Mouse (Mus musculus) CH12.LX (cell line): Measurements from ENCODE around the gene Stard10. TPM values are rescaled to one million over a fixed set of nuclear protein-coding genes. Genes with fewer than 3 reads are reported as not detected.

ENCODE experiments used
- DNase-seq: peaks from one replicate; pipeline ENCODE4 v3.0.0-alpha.2; 2013; ENCODE audit errors: extremely low read depth
- H3K27ac ChIP-seq: 2 replicates; pipeline ENCODE4 v1.5.1; 2012; ENCODE audit warnings: low read depth, mild to moderate bottlenecking, control low read depth, moderate library complexity; ENCODE audit not compliant: insufficient read depth
- H3K27me3 ChIP-seq: replicated peaks from 2 replicates; pipeline ENCODE3; 2012; ENCODE audit warnings: inconsistent platforms
- H3K36me3 ChIP-seq, 2 experiments: replicated peaks in 1 of 2; 2 replicates each; pipeline versions ENCODE3 to v1.6.1; 2012; ENCODE audit warnings: inconsistent platforms in 1 of 2, low read length in 1 of 2, mild to moderate bottlenecking in 1 of 2, mixed read lengths in 1 of 2, moderate library complexity in 1 of 2; ENCODE audit not compliant: control insufficient read depth in 1 of 2, insufficient read depth in 1 of 2
- H3K4me1 ChIP-seq, 2 experiments: 2 replicates each; pipeline ENCODE4 v1.6.1; 2012; ENCODE audit warnings: inconsistent platforms in 1 of 2, moderate library complexity in 1 of 2; ENCODE audit not compliant: insufficient read depth in 2 of 2, control insufficient read depth in 1 of 2
- H3K4me2 ChIP-seq: 2 replicates; pipeline ENCODE4 v1.6.1; 2012; ENCODE audit warnings: low read depth, mild to moderate bottlenecking, control low read depth; ENCODE audit not compliant: poor library complexity, insufficient read depth, severe bottlenecking
- H3K4me3 ChIP-seq, 3 experiments: fragments of 150-350 bp in 1 of 3; sonication (generic) in 1 of 3; replicated peaks in 1 of 3; 2 replicates each; pipeline versions ENCODE3 to v1.5.1; 2011 to 2012; ENCODE audit warnings: low read depth in 2 of 3, low read length in 2 of 3, mild to moderate bottlenecking in 2 of 3, moderate library complexity in 2 of 3, control low read depth in 1 of 3, improper control_type of control experiment in 1 of 3, inconsistent platforms in 1 of 3, mixed read lengths in 1 of 3; ENCODE audit not compliant: poor library complexity in 1 of 3
- H3K79me2 ChIP-seq: replicated peaks from 2 replicates; pipeline ENCODE4 v1.6.1; 2012; ENCODE audit warnings: mild to moderate bottlenecking, moderate library complexity; ENCODE audit not compliant: control insufficient read depth, poor library complexity, insufficient read depth, severe bottlenecking; ENCODE audit errors: extremely low read depth
- H3K9ac ChIP-seq: 2 replicates; pipeline ENCODE4 v1.6.1; 2012; ENCODE audit warnings: low read depth, mild to moderate bottlenecking, control low read depth, moderate library complexity; ENCODE audit not compliant: insufficient read depth
- H3K9me3 ChIP-seq: replicated peaks from 2 replicates; pipeline ENCODE3; 2012; ENCODE audit warnings: low read length, inconsistent platforms, mixed read lengths
- CHD1 ChIP-seq: IDR thresholded peaks from 2 replicates; pipeline ENCODE4 v1.6.1; 2012; ENCODE audit warnings: low read depth, low read length, improper control_type of control experiment, inconsistent platforms
- CHD2 ChIP-seq: IDR thresholded peaks from 2 replicates; pipeline ENCODE4 v1.6.1; 2011; ENCODE audit warnings: low read length, improper control_type of control experiment
- ELF1 ChIP-seq: IDR thresholded peaks from 2 replicates; pipeline ENCODE4 v1.6.1; 2014; ENCODE audit warnings: low read depth, mild to moderate bottlenecking, inconsistent platforms, low read length, improper control_type of control experiment
- EP300 ChIP-seq: IDR thresholded peaks from 2 replicates; pipeline ENCODE4 v1.6.1; 2011; ENCODE audit warnings: low read length, improper control_type of control experiment
- MAX ChIP-seq: IDR thresholded peaks from 2 replicates; pipeline ENCODE4 v1.6.1; 2011; ENCODE audit warnings: low read length, improper control_type of control experiment
- MXI1 ChIP-seq: IDR thresholded peaks from 2 replicates; pipeline ENCODE4 v1.6.1; 2011; ENCODE audit warnings: mild to moderate bottlenecking, low read depth, low read length, improper control_type of control experiment
- PAX5 ChIP-seq: IDR thresholded peaks from 2 replicates; pipeline ENCODE4 v1.6.1; 2012; ENCODE audit warnings: low read length, inconsistent platforms, mixed read lengths
- RAD21 ChIP-seq: IDR thresholded peaks from 2 replicates; pipeline ENCODE4 v1.6.1; 2011; ENCODE audit warnings: low read depth, mild to moderate bottlenecking, low read length, improper control_type of control experiment, moderate library complexity
- ZC3H11A ChIP-seq: IDR thresholded peaks from 2 replicates; pipeline ENCODE4 v1.6.1; 2012; ENCODE audit warnings: low read depth, mild to moderate bottlenecking, inconsistent platforms, low read length, improper control_type of control experiment
- ZMIZ1 ChIP-seq: IDR thresholded peaks from 2 replicates; pipeline ENCODE4 v1.6.1; 2012; ENCODE audit warnings: low read depth, mild to moderate bottlenecking, inconsistent platforms, low read length, improper control_type of control experiment
- dilution Hi-C: fragments of 300-500 bp; cut with MboI; formaldehyde crosslinking; loops from 2 replicates; pipeline ENCODE4 v1.14.3; 2020; ENCODE audit warnings: low sequenced_read_pairs; ENCODE audit not compliant: extremely low pct_unique_long_range_greater_than_20kb, extremely low pct_ligation_motif_present
- in situ Hi-C: fragments of 300-500 bp; cut with MboI; formaldehyde crosslinking; loops from 3 replicates; pipeline ENCODE4 v1.14.3; 2019; ENCODE audit warnings: low sequenced_read_pairs, low pct_ligation_motif_present, low pct_unique_long_range_greater_than_20kb, mixed read lengths
- polyA plus RNA-seq: library from polyadenylated mRNA; unstranded; fragments of >175 nt; gene quantifications from 2 replicates; pipeline ENCODE4 v1.2.1, GENCODE M21; 2012; ENCODE audit warnings: low read depth; ENCODE audit not compliant: insufficient read length
- total RNA-seq, 2 experiments: library from RNA; depleted of rRNA; stranded (reverse); fragments of 300-350 nt in 1 of 2; fragments of >200 nt in 1 of 2; gene quantifications; 2 replicates each; pipeline ENCODE4 v1.2.3; 2012 to 2014

Stard10 gene
- total and polyA plus RNA-seq, 3 experiments: 2.4 to 12.7 (median 6.7) TPM

DNA sequence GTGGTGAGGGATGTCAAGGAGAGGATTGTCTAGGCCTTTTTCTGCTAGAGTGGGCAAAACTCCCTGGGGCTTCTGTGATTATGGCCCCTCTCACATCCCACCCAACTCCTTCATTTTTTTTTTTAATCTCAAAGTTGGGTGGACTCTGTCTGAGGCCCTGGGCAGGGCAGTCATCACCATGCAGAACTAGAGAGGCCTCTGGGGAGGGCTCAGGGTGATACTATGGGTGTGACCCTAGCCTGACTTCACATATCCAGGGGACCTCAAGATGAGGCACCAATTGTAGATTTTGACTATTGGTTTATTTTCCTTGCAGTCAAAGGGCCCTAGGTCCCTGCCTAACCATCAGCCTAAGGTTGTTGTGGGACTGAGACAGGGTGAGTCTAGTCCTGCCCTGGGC is 1.2 kb upstream of the Stard10 start:
- H3K4me2 ChIP-seq: no peak overlapping the region
- dilution Hi-C loops: no loop called here
- no peak for TF ChIP-seq MXI1
- no peak for TF ChIP-seq EP300

DNA sequence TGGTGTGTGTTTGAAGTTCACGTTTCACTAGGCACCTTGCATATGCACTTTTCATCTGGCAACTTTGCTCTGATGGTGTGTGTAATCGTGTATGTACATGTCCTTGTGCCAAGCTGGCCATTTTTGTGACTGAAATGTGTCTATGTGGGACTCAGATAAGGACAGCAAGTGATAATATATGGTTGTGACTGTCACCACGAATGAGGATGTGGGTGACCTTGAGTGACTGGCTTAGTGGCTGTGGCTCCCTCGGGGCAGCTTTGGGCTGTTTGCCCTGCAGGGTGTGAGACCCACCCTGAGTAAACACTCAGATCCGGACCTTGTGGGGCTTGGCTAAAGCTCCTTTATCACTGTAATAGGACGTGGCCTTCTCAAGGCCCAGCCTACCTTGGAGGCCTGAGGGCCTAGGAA is 290 bp upstream of the Stard10 start:
- H3K4me1 ChIP-seq: peaks cover 10 to 20% of the 10 kb centered on the region in 2 experiments
- TF ChIP-seq RAD21 (no peak), CHD1 (no peak), PAX5 (no peak), CHD2 (no peak), ZC3H11A (no peak), ELF1 (no peak)

More for the DNA sequence above, 1.2 kb upstream of the Stard10 start:
- H3K27me3 ChIP-seq: peaks cover 28% of the 10 kb centered on the region
- in situ Hi-C loops: loop anchor here (5.0 kb wide), 1 partner anchor 37 kb away; no protein-coding TSS in a partner anchor
- no peaks in the 10 kb centered on the region for H3K36me3 ChIP-seq
- DNase-seq: no peak
- no peak overlapping the region for H3K4me3 ChIP-seq
- H3K9me3 ChIP-seq: no peaks in the 10 kb centered on the region
- no peak overlapping the region for H3K27ac ChIP-seq
- peaks cover 8 to 23% of the 10 kb centered on the region in 2 experiments for H3K4me1 ChIP-seq
- no peak overlapping the region for H3K9ac ChIP-seq
- no peaks in the 10 kb centered on the region for H3K79me2 ChIP-seq

DNA sequence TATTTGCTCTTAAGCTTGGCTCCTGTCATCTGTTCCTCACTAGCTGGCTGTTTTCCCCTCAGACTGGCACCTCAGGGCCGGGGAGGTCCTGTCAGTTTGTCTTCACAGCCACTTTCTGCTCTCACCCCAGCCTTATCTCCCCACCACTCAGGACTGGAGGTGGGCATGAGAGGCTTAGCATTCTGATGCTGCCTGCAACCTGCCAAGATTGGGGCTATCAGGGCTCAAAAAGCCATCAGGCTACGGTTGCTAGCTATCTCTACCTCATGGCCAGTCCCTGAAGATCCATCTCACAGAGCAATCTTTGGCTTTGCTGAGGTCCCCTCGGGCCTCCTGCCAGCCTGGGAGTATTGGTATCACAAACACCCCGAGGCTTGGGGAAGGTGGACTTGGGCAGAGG is 2.0 kb downstream of the Stard10 start:
- no peaks in the 10 kb centered on the region for H3K79me2 ChIP-seq
- dilution Hi-C loops: no loop called here
- peaks cover 48% of the 10 kb centered on the region for H3K27me3 ChIP-seq
- no peaks in the 10 kb centered on the region for H3K36me3 ChIP-seq
- no peak overlapping the region for H3K9ac ChIP-seq
- H3K27ac ChIP-seq: no peak overlapping the region
- DNase-seq: no peak
- no peak overlapping the region for H3K4me3 ChIP-seq
- H3K9me3 ChIP-seq: no peaks in the 10 kb centered on the region
- H3K4me2 ChIP-seq: no peak overlapping the region
- peaks cover 18 to 21% of the 10 kb centered on the region in 2 experiments for H3K4me1 ChIP-seq
- in situ Hi-C loops: loop anchor here (5.0 kb wide), 1 partner anchor 33 kb away; no protein-coding TSS in a partner anchor
- TF ChIP-seq RAD21 (no peak), PAX5 (no peak), MAX (no peak), ZMIZ1 (no peak)

More for the DNA sequence above, 290 bp upstream of the Stard10 start:
- H3K4me3 ChIP-seq: no peak overlapping the region
- no peaks in the 10 kb centered on the region for H3K79me2 ChIP-seq
- no peak overlapping the region for H3K9ac ChIP-seq
- H3K36me3 ChIP-seq: no peaks in the 10 kb centered on the region
- dilution Hi-C loops: no loop called here
- DNase-seq: no peak
- 0 out of 2 replicates have a peak overlapping the region, but pooled peaks have one; percentile 1 for H3K27ac ChIP-seq
- no peaks in the 10 kb centered on the region for H3K9me3 ChIP-seq
- H3K4me2 ChIP-seq: no peak overlapping the region
- peaks cover 33% of the 10 kb centered on the region for H3K27me3 ChIP-seq
- in situ Hi-C loops: loop anchor here (5.0 kb wide), 1 partner anchor 36 kb away; no protein-coding TSS in a partner anchor
